Mouse (Mus musculus) midbrain, embryonic 10.5 days (tissue): ENCODE data around the gene Slc6a3. TPM values are rescaled to one million over a fixed set of nuclear protein-coding genes. Genes with fewer than 3 reads are reported as not detected.
A peak's percentile ranks its signal among the peaks of the same experiment; 100 is the strongest.

Source experiments
- DNase-seq: peaks from one replicate; pipeline ENCODE4 v3.0.0-alpha.2; 2017; ENCODE audit warnings: low spot score
- H3K27ac ChIP-seq: fragments of 300-500 bp; sonication (generic); replicated peaks from 2 replicates; pipeline ENCODE4 v1.5.1; 2016; ENCODE audit warnings: mild to moderate bottlenecking
- H3K27me3 ChIP-seq: fragments of 300-500 bp; sonication (generic); 2 replicates; pipeline ENCODE4 v1.6.1; 2016; ENCODE audit warnings: low read depth, mild to moderate bottlenecking; ENCODE audit not compliant: poor library complexity, severe bottlenecking
- H3K36me3 ChIP-seq: fragments of 300-500 bp; sonication (generic); 2 replicates; pipeline ENCODE4 v1.6.1; 2016; ENCODE audit warnings: mild to moderate bottlenecking, moderate library complexity
- H3K4me1 ChIP-seq: fragments of 300-500 bp; sonication (generic); 2 replicates; pipeline ENCODE4 v1.6.1; 2016
- H3K4me3 ChIP-seq: fragments of 300-500 bp; sonication (generic); 2 replicates; pipeline ENCODE4 v1.5.1; 2016; ENCODE audit warnings: mild to moderate bottlenecking, moderate library complexity
- H3K9me3 ChIP-seq: fragments of 300-500 bp; sonication (generic); replicated peaks from 2 replicates; pipeline ENCODE4 v1.6.1; 2016; ENCODE audit warnings: mild to moderate bottlenecking
- WGBS: fragments of 180-500 bp; shearing (Covaris S2); methylation state at CpG from one replicate; pipeline ENCODE4 v1.1.7; 2016; 5-methylcytosine and 5-hydroxymethylcytosine counted together
- polyA plus RNA-seq: library from polyadenylated mRNA; unstranded; fragments of >200 nt; fragmentation: Nextera tagmentation; extraction: Ambion mirVana; gene quantifications from 2 replicates; pipeline ENCODE4 v1.2.1, GENCODE M21; 2016

Slc6a3 gene
- polyA plus RNA-seq, 1 experiment from 2014 or later = 0.10 TPM

DNA sequence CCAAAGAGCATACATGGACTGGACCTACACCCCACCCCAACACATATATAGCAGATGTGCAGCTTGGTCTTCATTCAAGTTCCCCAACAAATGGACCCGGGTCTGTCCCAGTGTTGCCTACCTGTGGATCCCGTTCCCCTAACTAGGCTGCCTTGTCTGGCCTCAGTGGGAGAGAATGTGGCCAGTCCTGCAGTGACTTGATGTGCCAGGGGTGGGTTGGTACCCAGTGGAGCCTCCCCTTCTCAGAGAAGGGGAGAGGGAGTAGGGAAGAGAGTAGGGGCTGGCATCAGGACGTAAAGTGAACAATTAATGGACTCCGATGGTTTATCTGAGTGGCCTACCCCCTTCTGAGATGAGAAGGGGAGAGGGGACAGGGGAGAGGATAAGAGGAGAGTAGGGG is 66.5 kb downstream of the Slc6a3 start:
- Histone ChIP-seq H3K4me1 (peaks cover 24% of the 10 kb centered on the region), H3K36me3 (peaks cover 22% of the 10 kb centered on the region), H3K4me3 (peak overlapping the region; percentile 81), H3K27me3 (no peaks in the 10 kb centered on the region), H3K27ac (peak overlapping the region; percentile 92), H3K9me3 (no peaks in the 10 kb centered on the region)
- DNase-seq = no peak
- WGBS = 53% methylated on average over 4 of the region's 4 CpGs

DNA sequence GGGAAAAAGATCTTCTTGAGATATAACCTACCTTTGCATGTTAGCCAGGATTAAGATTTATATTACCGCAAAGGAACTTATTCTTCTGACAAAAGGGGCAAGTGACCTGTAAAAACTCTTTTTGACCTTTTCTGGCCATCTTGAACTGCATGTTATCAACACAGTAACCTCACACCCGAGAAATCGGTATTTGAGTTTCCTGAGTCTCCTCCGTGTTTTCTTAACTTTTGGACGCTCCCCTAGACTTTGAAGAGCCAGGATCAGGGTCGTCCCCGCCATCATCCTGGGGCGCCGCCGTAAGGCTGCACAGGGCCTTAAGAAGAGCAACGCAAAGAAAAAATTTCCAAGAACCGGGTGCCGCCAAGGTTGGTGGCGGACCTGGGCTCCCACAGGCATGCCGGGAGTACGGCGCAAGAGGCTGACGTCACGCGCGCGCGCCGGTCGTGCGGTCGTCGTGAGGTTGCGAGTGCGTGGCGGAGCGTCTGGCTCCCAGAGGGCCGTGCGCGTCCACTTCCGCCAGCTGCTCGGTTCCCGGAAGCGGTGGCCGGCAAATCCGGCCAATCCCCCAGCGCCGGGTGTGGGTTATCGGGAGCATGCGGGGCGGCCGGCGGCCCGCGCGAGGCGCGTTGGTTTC is 67.1 kb downstream of the Slc6a3 start, which contains the start of gene Clptm1l:
TSS of gene Clptm1l (plus strand) at position 485 of the 634 bp plus-strand sequence.
- Histone ChIP-seq H3K4me3 (peak within 1 kb of the TSS; percentile 81), H3K36me3 (peaks cover 27% of the 10 kb centered on the region), H3K9me3 (no peaks in the 10 kb centered on the region), H3K27ac (peak within 1 kb of the TSS; percentile 92), H3K27me3 (no peaks in the 10 kb centered on the region), H3K4me1 (peaks cover 24% of the 10 kb centered on the region)
- DNase-seq = peak; percentile 96
- under 1% methylated on average over 53 of the region's 53 CpGs for WGBS

DNA sequence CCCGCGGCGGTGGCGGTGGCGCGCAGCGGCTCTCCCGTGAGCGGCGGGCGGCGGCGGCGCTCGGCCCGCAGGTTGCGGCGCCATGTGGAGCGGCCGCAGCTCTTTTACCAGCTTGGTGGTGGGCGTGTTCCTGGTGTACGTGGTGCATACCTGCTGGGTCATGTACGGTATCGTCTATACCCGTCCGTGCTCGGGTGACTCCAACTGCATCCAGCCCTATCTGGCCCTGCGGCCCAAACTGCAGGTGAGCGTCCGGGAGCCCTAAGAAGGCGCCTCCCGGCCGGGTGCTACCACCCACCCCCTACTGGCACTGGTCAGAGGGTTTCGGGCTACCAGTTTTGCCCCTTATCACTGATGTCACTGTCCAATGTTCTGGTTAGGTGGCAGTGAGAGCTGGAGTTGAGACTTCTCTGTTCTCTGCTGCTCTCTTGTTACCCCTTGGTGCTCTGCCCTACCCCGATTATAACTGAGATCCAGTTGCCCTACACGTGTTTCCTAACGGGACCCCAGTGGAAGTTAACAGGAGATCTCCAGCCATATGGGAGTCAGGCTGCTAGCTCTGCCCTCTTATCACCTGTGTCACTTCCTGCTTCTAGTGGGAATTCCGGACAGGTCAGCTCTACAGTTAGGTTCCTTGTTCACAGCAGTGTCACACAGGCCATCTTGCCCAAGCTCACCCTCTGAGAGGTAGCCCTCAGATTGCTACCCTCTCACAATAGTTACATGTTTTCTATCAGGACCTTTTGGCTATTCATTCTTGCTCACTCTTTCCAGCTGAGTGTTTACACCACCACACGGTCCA is 67.8 kb downstream of the Slc6a3 start:
- Histone ChIP-seq H3K4me3 (peak overlapping the region; percentile 81), H3K27me3 (no peaks in the 10 kb centered on the region), H3K36me3 (peaks cover 35% of the 10 kb centered on the region), H3K9me3 (no peaks in the 10 kb centered on the region), H3K4me1 (peaks cover 24% of the 10 kb centered on the region), H3K27ac (peak overlapping the region; percentile 92)
- 3% methylated on average over 39 of the region's 39 CpGs for WGBS
- DNase-seq = no peak

DNA sequence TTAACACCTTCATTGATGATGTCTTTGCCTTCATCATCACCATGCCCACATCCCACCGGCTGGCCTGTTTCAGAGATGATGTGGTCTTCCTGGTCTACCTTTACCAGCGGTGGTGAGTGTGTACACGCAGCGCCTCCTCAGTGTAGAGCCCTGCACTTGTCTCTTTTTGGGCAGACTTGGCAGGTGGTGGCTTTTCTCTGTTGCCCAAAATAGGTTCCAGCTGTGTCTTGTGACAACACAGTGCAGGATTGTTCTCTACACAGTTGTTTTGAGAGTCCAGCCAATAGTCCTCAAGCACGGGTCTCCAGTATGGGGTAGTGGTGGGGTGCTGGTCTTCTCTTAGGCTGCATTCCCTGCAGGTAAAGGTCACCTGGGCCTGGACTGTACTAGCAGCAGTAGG is 81.9 kb downstream of the Slc6a3 start:
- Histone ChIP-seq H3K27me3 (no peaks in the 10 kb centered on the region), H3K27ac (no peak overlapping the region), H3K9me3 (no peaks in the 10 kb centered on the region), H3K4me3 (no peak overlapping the region), H3K36me3 (peaks cover 88% of the 10 kb centered on the region), H3K4me1 (no peaks in the 10 kb centered on the region)
- WGBS = 94% methylated on average over 5 of the region's 5 CpGs
- no peak for DNase-seq

DNA sequence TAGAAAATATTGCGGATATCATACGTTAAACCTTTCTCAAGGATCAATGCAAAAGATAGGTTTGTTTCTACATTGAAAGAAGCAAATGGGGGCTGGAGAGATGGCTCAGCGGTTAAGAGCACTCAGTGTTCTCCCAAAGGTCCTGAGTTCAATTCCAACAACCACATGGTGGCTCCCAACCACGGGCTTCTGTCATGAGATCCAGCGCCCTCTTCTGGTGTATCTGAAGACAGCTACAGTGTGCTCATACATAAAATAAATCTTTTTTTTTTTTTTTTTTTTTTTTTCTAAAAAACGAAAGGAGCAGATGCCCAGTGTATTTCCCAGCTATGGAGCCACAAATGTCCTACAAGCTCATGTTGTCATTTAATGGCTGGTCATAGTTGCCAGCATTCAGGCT is 84.1 kb downstream of the Slc6a3 start:
- Histone ChIP-seq H3K27ac (no peak overlapping the region), H3K4me3 (no peak overlapping the region), H3K4me1 (no peaks in the 10 kb centered on the region), H3K9me3 (no peaks in the 10 kb centered on the region), H3K27me3 (no peaks in the 10 kb centered on the region), H3K36me3 (peaks cover 66% of the 10 kb centered on the region)
- 73% methylated on average over 6 of the region's 6 CpGs for WGBS
- no peak for DNase-seq

DNA sequence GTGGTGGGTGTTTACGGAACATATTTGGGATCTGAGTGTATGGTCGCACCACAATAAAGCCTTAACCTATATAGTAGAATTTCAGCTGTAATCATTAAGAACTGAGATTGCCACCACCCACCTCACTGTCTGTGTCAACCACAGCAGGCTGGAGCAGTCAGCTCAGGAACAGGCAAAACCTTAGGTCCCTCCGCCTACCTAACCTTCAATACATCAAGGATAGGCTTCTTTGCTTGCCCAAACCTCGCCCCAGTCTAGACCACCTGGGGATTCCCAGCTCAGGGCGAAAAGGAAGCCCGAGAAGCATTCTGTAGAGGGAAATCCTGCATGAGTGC is 89.8 kb downstream of the Slc6a3 start:
- Histone ChIP-seq H3K27ac (peak overlapping the region; percentile 85), H3K27me3 (peaks cover 11% of the 10 kb centered on the region), H3K36me3 (peaks cover 10% of the 10 kb centered on the region), H3K4me3 (peak overlapping the region; percentile 73), H3K4me1 (peaks cover 21% of the 10 kb centered on the region), H3K9me3 (no peaks in the 10 kb centered on the region)
- 46% methylated on average over 6 of the region's 6 CpGs for WGBS
- DNase-seq = no peak

DNA sequence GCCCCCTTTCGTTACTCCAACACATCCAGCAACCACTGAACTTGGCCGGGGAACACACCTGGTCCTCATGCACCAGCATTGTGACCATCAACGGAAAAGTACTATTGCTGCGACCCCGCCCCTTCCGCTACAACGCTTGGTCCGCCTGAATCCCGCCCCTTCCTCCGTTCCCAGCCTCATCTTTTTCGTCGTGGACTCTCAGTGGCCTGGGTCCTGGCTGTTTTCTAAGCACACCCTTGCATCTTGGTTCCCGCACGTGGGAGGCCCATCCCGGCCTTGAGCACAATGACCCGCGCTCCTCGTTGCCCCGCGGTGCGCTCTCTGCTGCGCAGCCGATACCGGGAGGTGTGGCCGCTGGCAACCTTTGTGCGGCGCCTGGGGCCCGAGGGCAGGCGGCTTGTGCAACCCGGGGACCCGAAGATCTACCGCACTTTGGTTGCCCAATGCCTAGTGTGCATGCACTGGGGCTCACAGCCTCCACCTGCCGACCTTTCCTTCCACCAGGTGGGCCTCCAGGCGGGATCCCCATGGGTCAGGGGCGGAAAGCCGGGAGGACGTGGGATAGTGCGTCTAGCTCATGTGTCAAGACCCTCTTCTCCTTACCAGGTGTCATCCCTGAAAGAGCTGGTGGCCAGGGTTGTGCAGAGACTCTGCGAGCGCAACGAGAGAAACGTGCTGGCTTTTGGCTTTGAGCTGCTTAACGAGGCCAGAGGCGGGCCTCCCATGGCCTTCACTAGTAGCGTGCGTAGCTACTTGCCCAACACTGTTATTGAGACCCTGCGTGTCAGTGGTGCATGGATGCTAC is 90.4 kb downstream of the Slc6a3 start, which contains the start of gene Tert:
TSS of gene Tert (plus strand) at position 167 of the 805 bp plus-strand sequence.
- DNase-seq = peak; percentile 67
- Histone ChIP-seq H3K9me3 (no peaks in the 10 kb centered on the region), H3K4me1 (peaks cover 21% of the 10 kb centered on the region), H3K36me3 (peaks cover 4% of the 10 kb centered on the region), H3K27me3 (peaks cover 11% of the 10 kb centered on the region), H3K27ac (peak within 1 kb of the TSS; percentile 85), H3K4me3 (peak within 1 kb of the TSS; percentile 73)
- 11% methylated on average over 47 of the region's 47 CpGs for WGBS

Other genes with a start within 250 kb of the Slc6a3 start
- gene Mrpl36, start 208.2 kb upstream of the Slc6a3 start, polyA plus RNA-seq = 130 and 149 TPM in 2 replicates
- gene Ndufs6, start 208.2 kb upstream of the Slc6a3 start, polyA plus RNA-seq = 386 and 389 TPM in 2 replicates
- 65.3 and 66.6 TPM in 2 replicates for gene Lpcat1, start 69.5 kb upstream of the Slc6a3 start, polyA plus RNA-seq
- gene Clptm1l, start 67.3 kb downstream of the Slc6a3 start, polyA plus RNA-seq = 98.2 and 102 TPM in 2 replicates
- gene Tert, start 90.2 kb downstream of the Slc6a3 start, polyA plus RNA-seq = 5.0 and 5.7 TPM in 2 replicates
- gene Slc6a18, start 141.3 kb downstream of the Slc6a3 start, polyA plus RNA-seq = not detected in 2 replicates
- 0.10 and 0.15 TPM in 2 replicates for gene Slc6a19, start 168.1 kb downstream of the Slc6a3 start, polyA plus RNA-seq
- gene Slc12a7, start 196.3 kb downstream of the Slc6a3 start, polyA plus RNA-seq = 47.8 and 52.5 TPM in 2 replicates